Mouse (Mus musculus) midbrain, embryonic 16.5 days (tissue): ENCODE results near the gene Fam234b. TPM values are rescaled to one million over a fixed set of nuclear protein-coding genes. Genes with fewer than 3 reads are reported as not detected.

Source experiments
- ATAC-seq: fragments of 200-750 bp; cut with Nextera tagmentation; 2 replicates; pipeline ENCODE4 v1.8.0; 2017; ENCODE audit warnings: moderate TSS enrichment
- H3K27ac ChIP-seq: fragments of 300-500 bp; sonication (generic); 2 replicates; pipeline ENCODE4 v1.5.1; 2014; ENCODE audit warnings: mild to moderate bottlenecking, low read length, mixed read lengths
- H3K27me3 ChIP-seq: fragments of 300-500 bp; sonication (generic); 2 replicates; pipeline ENCODE4 v1.6.1; 2014; ENCODE audit warnings: low read depth, low read length, mixed read lengths; ENCODE audit not compliant: control insufficient read depth, insufficient read depth
- H3K36me3 ChIP-seq: fragments of 300-500 bp; sonication (generic); 2 replicates; pipeline ENCODE4 v1.6.1; 2014; ENCODE audit warnings: mild to moderate bottlenecking, low read length, moderate library complexity, mixed read lengths; ENCODE audit not compliant: control insufficient read depth, insufficient read depth
- H3K4me1 ChIP-seq: fragments of 300-500 bp; sonication (generic); 2 replicates; pipeline ENCODE4 v1.6.1; 2014; ENCODE audit warnings: mild to moderate bottlenecking, low read length, mixed read lengths; ENCODE audit not compliant: control insufficient read depth, insufficient read depth
- H3K4me2 ChIP-seq: fragments of 300-500 bp; sonication (generic); 2 replicates; pipeline ENCODE4 v1.6.1; 2014; ENCODE audit warnings: mild to moderate bottlenecking, low read length, mixed read lengths
- H3K4me3 ChIP-seq: fragments of 300-500 bp; sonication (generic); 2 replicates; pipeline ENCODE4 v1.5.1; 2014; ENCODE audit warnings: low read depth, mild to moderate bottlenecking, low read length, moderate library complexity, mixed read lengths
- H3K9ac ChIP-seq: fragments of 300-500 bp; sonication (generic); 2 replicates; pipeline ENCODE4 v1.6.1; 2014; ENCODE audit warnings: low read depth, low read length, mixed read lengths
- H3K9me3 ChIP-seq: fragments of 300-500 bp; sonication (generic); replicated peaks from 2 replicates; pipeline ENCODE4 v1.6.1; 2014; ENCODE audit warnings: mild to moderate bottlenecking, low read length, mixed read lengths; ENCODE audit not compliant: control insufficient read depth, poor library complexity, severe bottlenecking
- WGBS: fragments of 180-500 bp; shearing (Covaris S2); extraction: QIAGEN DNeasy Blood & Tissue Kit; methylation state at CpG from one replicate; pipeline ENCODE4 v1.1.7; 2014; 5-methylcytosine and 5-hydroxymethylcytosine counted together
- polyA plus RNA-seq: library from polyadenylated mRNA; unstranded; fragments of >200 nt; fragmentation: Nextera tagmentation; extraction: Ambion mirVana; gene quantifications from 2 replicates; pipeline ENCODE4 v1.2.1, GENCODE M21; 2015

Fam234b gene
- polyA plus RNA-seq, 1 experiment from 2014 or later, result 139 TPM

DNA sequence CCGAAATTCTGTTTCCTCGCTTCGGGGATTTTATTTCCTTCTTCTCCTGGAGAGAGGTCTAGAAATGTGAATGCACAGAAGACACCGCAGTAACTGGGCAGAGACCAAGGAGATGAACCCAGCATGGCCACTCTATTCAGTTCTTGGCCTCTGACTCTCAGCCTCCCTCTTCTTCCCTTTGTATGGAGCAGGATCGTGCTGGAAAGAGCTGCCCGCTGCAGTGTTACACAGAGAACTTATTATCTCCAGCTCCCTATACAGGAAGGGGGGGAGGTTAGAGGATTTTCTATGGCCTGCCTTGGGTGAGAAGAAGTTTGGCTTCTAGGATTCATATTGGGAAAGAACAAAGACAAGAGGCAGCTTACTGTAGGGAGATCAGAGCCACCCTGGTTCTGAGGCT, 7.7 kb upstream of the Fam234b start:
- Histone ChIP-seq H3K36me3 (no peaks in the 10 kb centered on the region), H3K9ac (no peak overlapping the region), H3K4me2 (no peak overlapping the region), H3K9me3 (no peaks in the 10 kb centered on the region), H3K27ac (no peak overlapping the region), H3K4me1 (no peaks in the 10 kb centered on the region), H3K4me3 (no peak overlapping the region), H3K27me3 (no peaks in the 10 kb centered on the region)
- 41% methylated on average over 6 of the region's 6 CpGs for WGBS
- ATAC-seq, result no peak

DNA sequence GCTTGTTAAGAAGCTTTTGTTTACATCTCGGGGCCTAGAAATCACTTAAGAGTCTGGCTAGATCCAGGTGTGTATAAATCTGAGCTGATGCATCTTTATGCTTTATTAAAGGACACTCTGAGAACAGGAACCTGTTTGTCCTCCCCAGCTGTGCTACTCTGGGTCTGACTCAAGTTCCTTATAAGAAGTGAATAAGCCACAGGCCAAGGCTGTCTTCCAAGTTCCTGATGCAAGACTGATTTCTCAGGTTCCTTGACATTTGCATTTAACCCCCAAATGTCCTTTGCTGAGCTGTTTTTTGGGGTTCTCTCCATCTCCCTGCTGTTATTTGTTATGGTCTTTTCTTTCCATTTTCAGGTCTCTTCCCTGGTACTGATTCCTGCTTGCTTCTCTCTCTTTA, 5.9 kb upstream of the Fam234b start:
- no peaks in the 10 kb centered on the region for H3K27me3 ChIP-seq
- H3K4me1 ChIP-seq, result no peaks in the 10 kb centered on the region
- H3K4me3 ChIP-seq, result no peak overlapping the region
- H3K4me2 ChIP-seq, result no peak overlapping the region
- H3K9ac ChIP-seq, result no peak overlapping the region
- no peaks in the 10 kb centered on the region for H3K36me3 ChIP-seq
- no peak for ATAC-seq
- no peaks in the 10 kb centered on the region for H3K9me3 ChIP-seq
- WGBS, result 83% methylated on average over 1 of the region's 1 CpGs
- H3K27ac ChIP-seq, result no peak overlapping the region

DNA sequence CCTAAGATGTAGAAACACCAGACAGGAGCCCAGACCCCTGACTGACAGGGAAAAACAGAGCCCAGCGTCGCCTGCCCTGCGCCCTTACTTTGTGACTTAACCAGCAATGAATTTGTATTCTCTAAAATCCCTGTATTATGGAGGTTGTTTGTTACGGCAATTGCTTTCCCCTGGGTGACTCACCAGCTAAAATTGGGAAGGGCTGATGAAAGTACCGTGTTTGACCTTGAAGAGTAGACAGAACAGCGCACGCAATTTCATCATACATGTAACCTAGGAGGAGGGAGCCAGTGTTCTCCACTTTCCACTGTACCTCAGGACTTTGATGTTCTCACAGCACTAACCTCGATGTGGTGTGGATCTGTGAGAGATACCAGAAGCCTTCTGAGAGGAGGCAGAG, 4.8 kb upstream of the Fam234b start:
- no peak overlapping the region for H3K4me2 ChIP-seq
- 63% methylated on average over 8 of the region's 8 CpGs for WGBS
- H3K9ac ChIP-seq, result no peak overlapping the region
- no peaks in the 10 kb centered on the region for H3K27me3 ChIP-seq
- no peaks in the 10 kb centered on the region for H3K36me3 ChIP-seq
- no peaks in the 10 kb centered on the region for H3K9me3 ChIP-seq
- no peak overlapping the region for H3K4me3 ChIP-seq
- no peak overlapping the region for H3K27ac ChIP-seq
- no peak for ATAC-seq
- peaks cover 3% of the 10 kb centered on the region; the same call in 1 of the 2 replicates for H3K4me1 ChIP-seq

DNA sequence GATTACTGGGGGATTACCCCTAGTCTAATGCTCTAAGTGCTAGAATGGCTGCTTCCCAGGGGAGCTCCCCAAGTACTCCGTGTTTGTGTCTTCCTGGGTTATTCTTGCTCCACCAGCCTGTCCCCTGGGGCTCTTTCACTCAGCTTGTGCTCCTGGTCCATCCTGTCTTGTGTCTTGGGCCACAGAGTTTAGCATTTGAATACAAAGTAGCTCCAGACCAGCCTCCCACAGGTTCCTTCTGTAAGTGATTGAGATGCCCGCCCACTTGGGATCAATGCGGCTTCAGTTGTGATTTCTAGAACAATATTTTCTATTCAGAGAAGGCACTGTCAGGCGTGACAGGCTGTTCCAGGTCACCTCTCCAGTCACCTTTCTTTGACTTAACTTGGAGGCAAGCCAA, 4.0 kb upstream of the Fam234b start:
- Histone ChIP-seq H3K36me3 (no peaks in the 10 kb centered on the region), H3K9me3 (no peaks in the 10 kb centered on the region), H3K4me1 (peaks cover 5% of the 10 kb centered on the region; the same call in 1 of the 2 replicates), H3K27me3 (no peaks in the 10 kb centered on the region), H3K27ac (no peak overlapping the region), H3K4me3 (no peak overlapping the region), H3K4me2 (no peak overlapping the region), H3K9ac (no peak overlapping the region)
- no peak for ATAC-seq
- 20% methylated on average over 4 of the region's 4 CpGs for WGBS

DNA sequence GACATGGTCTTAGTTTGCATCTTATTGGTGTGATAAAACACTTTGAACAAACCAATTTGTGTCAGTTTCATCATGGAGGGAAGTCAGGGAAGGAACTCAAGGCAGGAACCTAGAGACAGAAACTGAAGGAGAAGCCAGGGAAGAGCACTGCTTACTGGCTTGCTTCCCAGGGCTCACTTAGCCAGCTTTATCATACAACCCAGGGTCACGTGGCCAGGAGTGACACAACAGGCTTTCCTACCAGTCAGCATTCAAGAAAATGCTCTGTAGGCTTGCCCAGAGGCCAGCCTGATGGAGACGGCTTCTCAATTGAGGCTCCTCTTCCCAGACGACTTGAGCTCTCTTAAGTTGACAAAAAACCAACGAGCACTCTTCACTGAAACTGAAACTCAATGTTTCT, 2.9 kb upstream of the Fam234b start:
- no peaks in the 10 kb centered on the region for H3K27me3 ChIP-seq
- H3K9me3 ChIP-seq, result no peaks in the 10 kb centered on the region
- no peak overlapping the region for H3K4me3 ChIP-seq
- 81% methylated on average over 4 of the region's 4 CpGs for WGBS
- no peak overlapping the region for H3K27ac ChIP-seq
- ATAC-seq, result no peak
- H3K4me1 ChIP-seq, result peaks cover 17% of the 10 kb centered on the region
- H3K4me2 ChIP-seq, result no peak overlapping the region
- no peak overlapping the region for H3K9ac ChIP-seq
- no peaks in the 10 kb centered on the region for H3K36me3 ChIP-seq

DNA sequence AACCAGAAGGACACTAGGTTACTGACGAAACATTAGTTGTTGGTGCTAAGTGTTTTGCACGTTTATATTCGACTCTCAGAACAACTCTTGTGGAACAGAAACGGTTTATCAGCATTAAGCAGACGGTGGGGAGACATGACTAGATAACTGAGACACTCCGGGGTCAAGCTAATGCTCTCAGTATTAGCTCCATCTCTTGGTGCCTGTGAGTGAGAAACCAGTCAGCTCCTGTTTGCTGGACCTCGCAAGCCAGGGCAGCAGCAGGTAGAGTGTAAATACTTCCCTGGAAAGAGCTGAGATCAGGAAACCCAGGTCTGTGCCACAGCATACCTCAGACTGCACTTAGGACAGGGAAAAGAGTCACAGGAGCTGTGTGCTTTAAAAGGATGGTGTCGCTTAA, 1.1 kb upstream of the Fam234b start:
- no peaks in the 10 kb centered on the region for H3K27me3 ChIP-seq
- no peak overlapping the region for H3K9ac ChIP-seq
- no peak overlapping the region for H3K27ac ChIP-seq
- no peaks in the 10 kb centered on the region for H3K36me3 ChIP-seq
- H3K4me1 ChIP-seq, result peaks cover 20% of the 10 kb centered on the region
- H3K4me2 ChIP-seq, result no peak overlapping the region
- no peak for ATAC-seq
- H3K4me3 ChIP-seq, result no peak overlapping the region
- H3K9me3 ChIP-seq, result no peaks in the 10 kb centered on the region
- 84% methylated on average over 8 of the region's 8 CpGs for WGBS

DNA sequence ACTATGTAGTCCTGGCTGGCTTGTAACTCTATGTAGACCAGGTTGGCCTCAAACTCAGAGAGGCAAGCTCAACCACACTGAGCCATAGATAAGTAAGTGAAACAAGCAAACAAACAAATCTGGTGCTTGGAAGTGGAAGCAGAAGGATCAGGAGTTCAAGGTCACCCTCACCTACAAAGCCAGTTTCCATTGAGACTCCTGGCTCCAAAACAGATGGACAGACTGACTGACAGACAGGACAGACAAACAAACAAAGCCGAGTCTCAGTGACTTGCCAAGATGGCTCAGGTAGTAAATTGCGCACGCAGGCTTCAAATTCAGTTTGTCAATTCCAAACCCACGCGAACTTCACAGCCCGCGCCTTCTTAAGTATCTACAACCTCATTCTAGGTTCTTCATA, 331 bp upstream of the Fam234b start:
- no peak for ATAC-seq
- no peaks in the 10 kb centered on the region for H3K36me3 ChIP-seq
- H3K27ac ChIP-seq, result peak overlapping the region; percentile 88; the same call in 1 of the 2 replicates
- peaks cover 20% of the 10 kb centered on the region for H3K4me1 ChIP-seq
- no peaks in the 10 kb centered on the region for H3K9me3 ChIP-seq
- peak overlapping the region; percentile 92 for H3K9ac ChIP-seq
- WGBS, result 20% methylated on average over 7 of the region's 7 CpGs
- H3K4me2 ChIP-seq, result peak overlapping the region; percentile 96
- peak overlapping the region; percentile 91 for H3K4me3 ChIP-seq
- no peaks in the 10 kb centered on the region for H3K27me3 ChIP-seq

DNA sequence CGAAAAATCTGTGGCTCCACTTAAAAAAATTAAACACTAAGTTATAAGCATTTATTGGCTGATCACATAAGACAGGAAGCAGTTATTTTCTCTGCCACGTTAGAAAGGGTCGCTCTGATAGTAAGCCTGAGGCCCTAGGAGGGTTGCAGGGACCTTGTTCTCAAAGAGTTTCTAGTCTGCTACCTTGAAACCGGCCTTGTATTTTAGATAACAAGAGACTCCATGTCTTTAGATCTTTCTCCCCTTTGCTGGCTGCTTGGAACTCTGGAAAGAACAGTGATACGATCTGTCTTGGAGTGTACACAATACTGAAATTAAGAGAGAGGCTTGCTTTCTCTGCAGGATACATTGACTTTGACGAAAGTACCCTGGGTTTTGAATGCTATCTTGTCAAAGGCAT, 949 bp downstream of the Fam234b start:
- peak overlapping the region; percentile 92 for H3K9ac ChIP-seq
- WGBS, result 40% methylated on average over 6 of the region's 6 CpGs

DNA sequence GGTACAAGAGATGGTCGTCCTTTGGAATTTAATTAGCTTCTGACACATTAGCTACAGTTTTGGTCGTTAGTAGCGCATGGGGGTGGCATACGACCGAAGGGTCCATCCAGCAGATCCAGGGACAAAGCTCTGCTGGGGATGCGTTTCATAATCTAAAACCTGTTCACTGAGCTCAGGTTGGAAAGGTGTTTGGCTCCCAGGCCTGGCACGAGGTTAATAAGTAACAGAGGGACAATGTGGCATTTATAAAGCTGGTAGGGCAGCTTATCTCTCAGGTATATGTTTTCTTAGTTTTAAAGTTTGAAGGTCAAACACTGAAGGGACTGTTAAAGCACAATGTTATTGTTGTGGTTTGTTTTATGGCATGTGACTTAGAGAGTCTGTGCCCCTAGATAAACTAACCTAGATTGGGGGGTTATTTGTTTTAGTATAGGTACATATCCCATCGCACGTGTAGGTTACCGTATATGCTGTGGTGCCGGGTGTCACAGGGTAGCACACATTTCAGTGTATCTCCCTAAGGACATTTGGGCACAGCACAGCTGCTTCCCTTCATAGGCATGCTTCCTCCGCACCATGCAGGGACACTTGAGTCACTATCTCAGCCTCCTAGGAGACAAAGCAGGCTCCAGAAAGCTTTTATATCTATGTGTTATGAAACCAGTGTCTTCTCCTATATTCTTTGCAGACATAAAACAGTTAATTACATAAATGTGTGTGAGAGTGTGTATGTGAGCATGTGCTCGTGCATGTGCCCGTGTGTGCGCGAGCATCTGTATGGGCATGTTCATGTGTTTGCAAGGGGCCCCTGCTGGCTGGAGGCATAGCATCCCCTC, 2.6 kb downstream of the Fam234b start:
- H3K27ac ChIP-seq, result no peak overlapping the region
- peaks cover 20% of the 10 kb centered on the region for H3K4me1 ChIP-seq
- H3K4me3 ChIP-seq, result no peak overlapping the region
- peak overlapping the region; percentile 96; the same call in 1 of the 2 replicates for H3K4me2 ChIP-seq
- ATAC-seq, result no peak
- no peaks in the 10 kb centered on the region for H3K9me3 ChIP-seq
- H3K9ac ChIP-seq, result no peak overlapping the region
- no peaks in the 10 kb centered on the region for H3K27me3 ChIP-seq
- 90% methylated on average over 16 of the region's 16 CpGs for WGBS
- no peaks in the 10 kb centered on the region for H3K36me3 ChIP-seq

More for the DNA sequence above, 949 bp downstream of the Fam234b start:
- Histone ChIP-seq H3K27me3 (no peaks in the 10 kb centered on the region), H3K4me2 (peak overlapping the region; percentile 96), H3K27ac (peak overlapping the region; percentile 88; the same call in 1 of the 2 replicates), H3K4me3 (peak overlapping the region; percentile 91), H3K9me3 (no peaks in the 10 kb centered on the region), H3K4me1 (peaks cover 20% of the 10 kb centered on the region), H3K36me3 (no peaks in the 10 kb centered on the region)
- no peak for ATAC-seq
